Mouse (Mus musculus) adrenal gland, postnatal 10 days (tissue): ENCODE measurements around the gene Brd2. TPM values are rescaled to one million over a fixed set of nuclear protein-coding genes. Genes with fewer than 3 reads are reported as not detected.

Source experiments
- DNase-seq: peaks from one replicate; pipeline ENCODE4 v3.0.0; 2021; ENCODE audit warnings: mixed read lengths
- total RNA-seq, 2 experiments: library from RNA; stranded (reverse); gene quantifications; 2 replicates each; pipeline ENCODE4 v1.2.3; 2021

The Brd2 gene
- total RNA-seq, 2 experiments from 2014 or later: 170 to 181 TPM

DNA sequence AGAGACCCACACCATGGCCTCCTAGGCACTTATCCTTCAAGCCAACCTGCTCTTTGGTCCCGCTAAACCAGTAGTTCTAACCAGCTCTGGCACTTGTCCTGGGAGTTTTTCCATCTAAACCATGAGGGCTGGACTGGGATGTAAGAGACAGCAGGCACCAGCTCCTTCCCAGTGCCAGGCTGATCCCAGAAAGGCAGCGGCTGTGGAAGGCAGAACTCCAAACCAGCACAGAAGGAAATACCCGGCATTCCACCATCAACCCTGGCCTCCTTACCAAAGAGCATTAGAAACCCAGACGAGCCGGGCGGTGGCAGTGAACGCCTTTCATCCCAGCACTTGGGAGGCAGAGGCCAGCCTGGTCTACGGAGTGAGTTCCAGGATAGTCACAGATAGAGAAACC lies 12.1 kb downstream of the Brd2 start:
- no peak for DNase-seq

- no peak for DNase-seq
These were observed 12.6 kb downstream of the Brd2 start for GRCm38 (mm10) chr17:34109806-34110195.

- DNase-seq: no peak
These were observed 13.2 kb downstream of the Brd2 start for GRCm38 (mm10) chr17:34109038-34109805.

DNA sequence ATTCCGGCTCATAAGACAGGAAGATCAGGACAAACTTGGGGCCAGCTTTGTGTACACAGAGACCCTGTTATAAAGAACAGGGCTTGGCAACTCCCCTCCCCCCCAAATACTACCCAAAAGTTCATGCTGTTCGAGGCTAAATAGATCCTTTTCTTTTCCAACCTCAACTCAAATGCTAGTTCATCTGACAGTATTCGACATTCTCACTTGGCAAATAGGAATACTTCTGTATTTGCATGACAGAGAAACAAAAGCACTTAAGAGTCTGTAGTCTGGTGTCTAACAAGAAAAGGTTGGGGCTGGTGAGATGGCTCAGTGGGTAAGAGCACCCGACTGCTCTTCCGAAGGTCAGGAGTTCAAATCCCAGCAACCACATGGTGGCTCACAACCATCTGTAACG lies 14.0 kb downstream of the Brd2 start:
- no peak for DNase-seq

DNA sequence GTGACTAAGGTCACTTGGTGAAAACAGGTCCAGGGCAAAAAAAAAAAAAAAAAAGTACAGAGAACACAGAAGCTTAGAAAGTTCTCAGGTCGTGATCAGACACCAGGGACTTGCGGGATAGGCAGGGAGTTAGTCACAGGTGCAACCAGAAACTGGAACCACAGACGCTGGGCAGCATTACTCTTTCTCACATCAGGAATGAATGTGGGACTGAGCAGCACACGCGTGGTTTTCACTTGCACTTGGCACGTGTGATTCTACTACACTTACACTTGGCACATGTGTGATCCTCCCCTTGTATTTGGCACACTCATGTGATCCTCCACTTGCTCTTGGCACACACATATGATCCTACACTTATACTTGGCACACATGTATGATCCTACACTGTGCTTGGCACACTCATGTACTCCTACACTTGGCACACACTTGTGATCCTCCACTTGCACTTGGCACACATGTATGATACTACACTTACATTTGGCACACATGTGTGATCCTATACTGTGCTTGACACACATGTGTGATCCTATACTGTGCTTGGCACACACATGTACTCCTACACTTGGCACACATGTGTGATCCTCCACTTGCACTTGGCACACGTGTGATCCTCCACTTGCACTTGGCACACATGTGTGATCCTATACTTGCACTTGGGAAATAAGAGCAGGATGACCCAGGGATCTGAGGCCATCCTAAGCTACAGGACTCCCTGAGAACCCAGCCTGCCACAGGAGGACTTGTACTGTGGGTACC lies 15.1 kb downstream of the Brd2 start:
- no peak for DNase-seq

- no peak for DNase-seq
These were observed 15.9 kb downstream of the Brd2 start for GRCm38 (mm10) chr17:34106555-34106954.

DNA sequence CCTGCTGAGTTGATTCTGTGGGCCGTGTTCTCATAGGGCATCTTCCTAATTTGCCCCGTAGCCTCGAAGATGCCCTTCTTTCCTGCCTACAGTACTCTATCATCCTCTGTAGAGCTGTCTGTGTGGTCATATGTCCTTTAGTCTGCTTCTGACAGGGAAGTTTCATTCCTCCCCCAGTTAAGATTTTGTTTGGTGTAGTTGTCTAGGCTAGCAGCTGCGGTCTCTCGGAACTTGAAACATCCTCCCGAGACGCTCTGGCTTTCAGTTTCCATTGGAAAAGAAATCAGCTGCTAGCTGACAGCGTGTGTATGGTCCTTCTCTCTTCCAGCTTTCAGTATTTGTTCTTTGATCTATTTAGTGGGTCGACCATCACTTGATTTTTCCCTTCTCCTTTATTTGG lies 17.6 kb downstream of the Brd2 start:
- DNase-seq: no peak

GRCm38 (mm10) chr17:34102831-34103230 lies 19.6 kb downstream of the Brd2 start:
- no peak for DNase-seq

DNA sequence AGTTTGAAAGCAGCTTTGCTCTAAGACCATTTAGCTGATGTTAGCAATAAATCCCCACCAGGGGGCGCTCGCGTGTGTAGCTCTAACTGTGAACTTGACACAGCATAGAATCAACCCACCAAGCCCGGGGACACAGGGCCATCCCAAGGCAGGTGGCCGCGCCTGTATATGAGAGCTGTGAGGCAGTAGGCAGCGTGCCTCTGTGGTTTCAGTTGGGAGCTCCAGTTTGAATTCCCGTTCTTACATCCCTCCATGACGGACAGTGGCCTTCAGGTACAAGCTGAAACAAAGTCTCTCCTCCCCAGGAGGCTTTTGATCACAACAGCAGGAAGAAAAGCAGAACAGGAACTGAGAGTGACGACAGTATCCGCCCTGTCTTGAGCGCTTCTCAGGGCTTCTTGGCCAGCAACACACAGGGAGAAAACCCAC lies 20.8 kb downstream of the Brd2 start:
- peak; percentile 97 for DNase-seq

DNA sequence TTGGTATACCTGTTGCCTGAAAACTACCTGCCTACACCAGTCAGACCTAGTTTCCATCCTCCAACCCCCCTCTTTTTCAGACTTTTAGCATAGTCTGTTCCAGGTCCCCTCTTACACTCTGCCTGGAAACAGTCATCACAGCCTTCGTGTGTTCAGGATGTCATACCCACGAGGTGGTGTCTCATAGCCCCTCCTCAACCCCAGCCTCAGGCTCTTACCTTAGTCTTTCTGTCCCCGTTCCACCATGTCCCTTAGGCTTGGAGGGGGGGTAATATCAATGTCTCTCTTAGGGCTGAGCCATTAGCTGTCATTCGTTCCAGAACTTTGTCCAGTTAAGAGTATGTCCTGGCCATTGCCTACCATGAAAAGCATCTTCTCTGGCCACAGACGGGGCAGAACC lies 21.2 kb downstream of the Brd2 start:
- DNase-seq: no peak

DNA sequence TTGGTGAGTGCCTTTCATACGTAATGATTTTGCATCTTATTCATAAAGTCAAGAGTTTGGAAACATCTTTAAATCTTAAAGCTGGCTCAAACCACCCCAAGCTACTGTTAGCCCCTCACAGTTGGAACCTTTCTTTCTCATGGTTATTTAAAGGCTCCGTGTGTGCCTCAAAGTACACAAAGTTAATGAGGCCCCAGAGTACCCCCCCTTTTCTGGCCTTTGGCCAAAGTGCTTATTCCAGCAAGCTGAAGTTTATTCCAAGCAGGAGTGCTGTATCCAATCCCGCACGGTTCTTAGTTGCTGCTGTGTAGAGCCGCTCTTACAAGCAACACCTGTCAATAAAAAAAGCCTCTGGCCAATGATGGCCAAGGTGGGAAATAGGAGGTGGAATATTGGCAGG lies 22.9 kb downstream of the Brd2 start:
- no peak for DNase-seq

DNA sequence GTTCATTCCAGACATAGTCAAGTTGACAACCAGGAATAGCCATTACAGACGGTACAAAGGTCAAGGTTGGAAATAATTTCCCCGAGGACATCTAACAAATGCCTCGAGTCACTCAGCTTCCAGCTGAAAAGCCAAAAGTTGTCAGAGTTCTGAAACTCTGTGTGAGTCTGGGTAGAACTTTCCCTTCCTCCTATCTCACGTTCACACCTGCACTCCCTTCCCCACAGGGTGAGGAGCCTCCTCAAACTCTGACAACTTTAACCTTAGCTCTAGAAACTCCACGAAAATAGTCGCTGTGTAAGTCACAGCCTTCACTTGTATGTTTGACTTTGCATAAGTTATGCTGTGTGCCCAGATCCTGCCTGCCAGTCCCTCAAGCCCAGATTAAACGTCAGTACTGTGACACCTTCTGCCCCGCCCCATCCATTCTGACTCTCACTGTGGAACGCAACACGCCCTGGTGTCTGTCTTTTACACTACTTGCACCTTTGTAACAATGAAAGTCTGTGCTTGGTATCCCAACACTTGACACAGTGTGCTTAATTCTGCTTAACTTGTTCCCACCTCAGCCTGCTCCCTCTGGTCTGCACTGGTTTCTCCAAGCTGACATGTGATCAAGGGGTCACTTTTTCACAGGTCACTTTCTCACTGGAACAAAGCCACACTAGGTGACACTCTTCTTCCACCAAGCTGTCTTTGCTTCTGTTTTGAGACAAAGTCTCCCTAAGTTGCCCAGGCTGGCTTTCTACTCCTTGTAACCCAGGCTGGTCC lies 23.5 kb downstream of the Brd2 start:
- DNase-seq: no peak

DNA sequence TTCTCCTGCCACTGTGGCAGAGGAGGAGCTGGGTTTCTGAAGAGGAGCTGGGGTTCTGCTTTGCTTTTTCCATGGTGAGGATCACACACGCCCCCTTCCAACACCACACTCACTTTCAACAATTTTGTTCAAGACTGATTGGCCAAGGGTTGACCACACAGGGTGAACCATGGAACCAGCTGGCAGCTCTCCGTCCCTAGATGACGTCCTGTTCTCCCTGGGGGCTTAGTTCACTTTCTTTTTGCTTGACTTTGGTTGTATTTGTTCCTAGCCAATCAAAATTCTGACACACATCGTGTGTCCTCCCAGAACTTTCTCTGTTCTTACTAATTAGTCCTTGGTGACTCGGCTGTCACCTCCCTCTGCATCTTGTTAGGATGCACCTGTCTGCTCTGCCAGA lies 25.2 kb downstream of the Brd2 start:
- DNase-seq: peak; percentile 56

DNA sequence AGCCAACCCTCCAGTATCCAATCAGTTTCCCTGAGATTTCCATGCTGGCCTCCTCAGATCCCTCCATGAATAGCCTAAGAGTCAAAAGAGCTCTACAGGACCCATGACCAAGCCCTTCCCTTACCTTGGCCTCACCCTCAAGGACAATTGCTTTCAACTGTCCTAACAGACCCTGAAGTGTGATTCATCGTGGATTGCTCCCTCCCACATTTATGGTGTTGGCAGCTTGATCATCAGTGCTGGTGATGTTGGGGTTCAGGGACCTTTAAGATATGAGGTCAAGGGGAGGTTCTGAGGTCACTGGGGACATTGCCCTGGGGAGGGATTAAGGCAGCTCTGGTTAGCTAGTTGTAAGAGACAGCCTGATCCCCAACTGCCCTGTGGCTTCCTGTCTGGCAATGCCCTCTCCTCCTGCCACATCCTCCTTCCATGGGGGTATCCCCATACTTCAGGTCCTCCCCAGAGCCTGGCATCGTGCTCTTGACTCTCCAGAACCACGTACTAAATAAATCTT lies 25.9 kb downstream of the Brd2 start:
- DNase-seq: no peak

DNA sequence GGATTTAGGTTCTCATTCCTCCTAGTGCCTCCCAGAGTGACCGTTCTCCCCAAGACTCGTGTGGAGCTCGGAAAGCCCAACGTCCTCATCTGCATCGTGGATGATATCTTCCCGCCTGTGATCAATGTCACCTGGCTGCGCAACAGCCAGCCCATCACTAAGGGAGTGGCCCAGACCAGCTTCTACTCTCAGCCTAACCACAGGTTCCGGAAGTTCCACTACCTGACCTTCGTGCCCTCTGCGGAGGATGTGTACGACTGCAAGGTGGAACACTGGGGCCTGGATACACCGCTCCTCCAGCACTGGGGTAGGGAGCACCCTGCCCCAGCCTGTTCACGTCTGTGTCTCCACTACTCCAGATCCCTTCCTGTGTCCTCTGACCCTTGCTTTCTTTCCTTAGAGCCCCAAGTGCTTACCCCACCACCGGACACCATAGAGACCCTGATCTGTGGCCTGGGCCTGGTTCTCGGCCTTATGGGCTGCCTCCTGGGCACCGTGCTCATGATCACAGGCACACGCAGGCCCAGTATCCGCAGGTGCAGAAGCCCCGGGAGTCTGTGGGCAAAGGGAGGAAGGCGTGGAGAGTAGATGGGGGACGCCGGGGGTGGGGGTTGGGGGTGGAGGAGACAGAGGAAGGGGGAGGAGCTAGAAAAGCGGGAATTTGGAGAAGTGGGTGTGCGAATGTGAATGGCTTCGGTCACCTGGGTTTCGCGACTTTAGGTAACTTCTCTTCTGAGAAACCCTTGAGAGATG lies 28.0 kb downstream of the Brd2 start:
- no peak for DNase-seq

GRCm38 (mm10) chr17:34093199-34093874 lies 29.1 kb downstream of the Brd2 start:
- DNase-seq: no peak

DNA sequence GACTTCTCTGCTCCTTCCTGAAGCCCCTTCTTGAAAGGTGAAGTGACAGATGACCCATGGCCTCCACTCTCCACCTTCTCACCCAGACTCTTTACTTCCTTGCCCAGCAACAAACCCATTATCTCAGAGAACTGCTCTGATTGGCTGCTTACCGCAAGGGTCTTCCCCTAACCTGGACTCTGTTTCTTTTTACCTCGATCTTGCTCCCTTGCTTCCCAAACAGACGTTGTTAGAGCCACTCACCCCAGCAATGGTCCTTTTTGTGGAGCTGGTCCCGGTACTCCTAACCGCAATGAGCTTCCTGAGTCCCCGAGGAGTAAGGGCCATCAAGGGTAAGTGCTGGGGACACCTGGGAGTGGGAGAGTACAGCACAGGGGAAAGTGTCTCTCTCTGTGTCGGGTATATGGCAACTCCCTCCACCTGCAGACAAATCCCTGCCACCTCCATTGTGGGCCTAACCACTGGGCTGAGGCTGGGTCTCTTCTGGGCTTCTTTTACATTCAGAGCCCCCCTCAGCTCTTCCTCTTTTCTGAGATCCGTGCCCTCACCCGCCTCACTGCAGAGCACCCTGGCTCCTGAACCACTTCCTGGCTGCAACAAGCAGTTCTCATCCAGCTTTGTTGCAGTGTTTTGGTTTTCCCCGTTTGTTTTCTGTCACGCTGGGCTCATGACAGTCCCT lies 30.1 kb downstream of the Brd2 start, which contains the start of gene H2-Oa:
TSS of gene H2-Oa (plus strand) at position 144 of the 679 bp plus-strand sequence.
- no peak for DNase-seq

DNA sequence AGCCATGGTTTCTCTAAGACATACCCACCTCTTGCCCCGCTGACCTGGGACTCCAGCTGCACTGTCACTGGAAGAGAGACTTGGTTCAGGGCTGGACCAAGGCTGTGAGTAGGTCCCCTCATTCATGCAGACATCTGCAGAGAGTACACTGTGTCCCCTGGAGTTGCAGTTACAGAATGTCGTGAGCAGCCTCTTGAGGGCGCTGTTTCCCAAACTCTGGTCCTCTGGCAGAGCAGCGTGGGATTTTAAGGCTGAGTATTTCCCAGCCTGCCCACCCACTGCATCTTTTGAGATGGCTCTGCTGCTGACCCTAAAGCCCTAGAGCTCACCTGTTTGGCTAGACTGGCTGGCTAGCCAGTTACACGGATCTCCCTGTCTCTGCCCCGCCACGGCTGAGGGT lies 31.5 kb downstream of the Brd2 start:
- peak; percentile 54 for DNase-seq

GRCm38 (mm10) chr17:34088124-34088523 lies 34.3 kb downstream of the Brd2 start:
- no peak for DNase-seq

- no peak for DNase-seq
These were observed 35.0 kb downstream of the Brd2 start for GRCm38 (mm10) chr17:34087386-34087785.

DNA sequence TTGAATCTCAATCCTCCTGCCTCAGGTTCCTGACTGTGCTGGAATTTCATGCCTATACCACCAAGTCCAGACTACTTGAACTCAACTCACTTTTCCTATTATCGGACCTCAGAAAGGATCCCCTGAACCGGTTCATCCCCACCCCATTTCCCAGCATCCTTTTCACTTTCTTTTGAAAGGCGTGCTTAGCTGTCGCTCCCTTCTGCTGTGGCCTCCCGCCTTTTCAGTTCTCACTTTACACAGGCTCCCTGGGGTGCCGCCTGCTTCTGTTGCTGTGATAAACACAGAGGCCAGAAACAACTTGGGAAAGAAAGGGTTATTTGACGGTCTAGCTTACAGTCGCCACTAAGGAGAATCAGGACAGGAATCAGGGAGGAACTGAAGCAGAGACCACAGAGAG lies 39.3 kb downstream of the Brd2 start:
- DNase-seq: no peak
